Mouse (Mus musculus): ENCODE results near the gene Zbtb20.

Gene Zbtb20

DNA sequence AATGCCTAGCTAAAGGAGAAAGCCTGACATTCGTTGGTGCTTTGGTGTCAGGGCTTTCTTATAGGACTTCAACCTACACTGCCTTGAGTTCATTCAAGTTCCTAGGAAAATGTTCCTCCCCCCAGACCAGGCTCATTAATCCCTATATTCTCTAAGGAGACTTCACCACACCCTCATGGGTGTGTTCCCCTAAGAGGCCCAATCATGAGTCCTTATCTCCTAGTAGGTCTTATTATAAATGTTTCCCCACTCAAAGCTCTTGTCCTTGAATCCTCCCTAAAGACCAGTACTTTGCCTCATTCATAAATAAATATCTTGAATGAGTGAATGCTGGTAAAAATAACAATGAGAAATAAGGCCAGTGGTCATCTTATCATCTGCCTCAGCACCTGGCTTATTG is 772.0 kb downstream of the Zbtb20 start:
- no peak for DNase-seq (ENCODE audit: low spot score in 2 of 2)

DNA sequence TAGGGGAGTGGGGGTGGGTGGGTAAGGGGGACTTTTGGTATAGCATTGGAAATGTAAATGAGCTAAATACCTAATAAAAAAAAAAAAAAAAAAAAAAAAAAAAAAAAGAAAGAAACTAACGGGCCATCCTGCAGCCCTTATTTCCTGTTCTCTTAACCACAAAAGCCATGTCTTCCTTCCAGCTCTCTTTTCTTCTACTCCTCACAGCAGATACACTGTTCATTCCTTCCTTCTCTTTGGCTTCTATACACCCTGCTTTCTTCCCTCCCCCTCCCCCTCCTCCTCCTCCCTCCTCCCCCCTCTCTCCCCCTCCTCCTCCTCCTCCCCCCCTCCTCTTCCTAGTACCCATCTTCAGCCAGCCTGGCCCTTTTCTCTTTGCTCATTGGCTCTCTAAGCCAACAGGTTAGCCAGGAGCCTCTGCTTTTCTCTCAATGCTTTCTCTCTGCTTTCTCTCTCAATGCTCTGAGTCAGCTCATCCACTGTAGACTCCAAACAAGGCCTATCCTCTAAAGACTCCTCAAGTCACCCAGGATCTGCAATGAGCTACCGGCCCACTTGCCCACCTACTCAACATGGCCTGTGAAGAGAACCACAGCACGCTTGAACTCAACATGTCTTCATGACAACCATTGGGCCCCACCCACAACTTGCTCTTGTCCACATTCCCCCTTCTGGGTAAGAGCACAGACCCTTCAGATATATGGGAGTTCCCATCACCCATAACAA is 774.8 kb downstream of the Zbtb20 start:
- DNase-seq (ENCODE audit: low spot score in 2 of 2) = no peak

DNA sequence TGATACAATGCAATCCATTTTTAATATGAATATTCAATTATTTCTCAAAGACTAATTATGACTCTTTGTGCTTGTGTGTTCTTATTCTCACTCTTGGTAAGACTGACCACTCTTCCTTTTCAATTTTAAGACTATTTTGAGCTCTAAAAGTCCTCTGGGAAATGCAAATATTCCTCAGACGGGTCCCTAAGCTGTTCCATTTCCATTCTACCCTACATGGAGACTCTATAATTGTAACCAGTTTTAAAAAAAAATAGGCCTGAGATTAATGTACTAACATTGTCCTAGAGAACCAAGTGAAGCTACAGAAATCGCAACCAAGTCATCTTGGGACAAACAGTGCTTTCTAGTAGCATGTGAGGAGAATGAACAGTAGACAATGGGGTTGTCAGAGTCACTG is 777.6 kb downstream of the Zbtb20 start:
- DNase-seq (ENCODE audit: low spot score in 2 of 2) = no peak

DNA sequence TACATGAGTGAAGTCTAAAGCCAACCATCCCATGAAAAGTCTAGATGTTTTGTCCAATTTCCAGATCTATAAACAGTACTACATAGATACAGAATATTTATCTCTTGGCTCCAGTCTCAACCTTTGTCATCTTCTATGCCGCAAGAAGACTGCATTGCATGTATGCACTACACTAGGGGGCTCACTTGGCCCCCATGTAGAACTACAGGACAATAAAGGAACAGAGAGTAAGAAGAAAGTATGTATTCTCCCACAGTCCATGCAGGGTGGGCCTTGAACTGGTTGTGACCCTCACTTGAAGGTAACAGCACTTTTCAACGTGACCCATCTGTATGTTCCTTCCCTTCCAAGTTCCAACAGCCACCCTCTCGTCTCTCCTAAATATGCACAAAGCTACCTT is 778.6 kb downstream of the Zbtb20 start:
- DNase-seq (ENCODE audit: low spot score in 2 of 2) = no peak

DNA sequence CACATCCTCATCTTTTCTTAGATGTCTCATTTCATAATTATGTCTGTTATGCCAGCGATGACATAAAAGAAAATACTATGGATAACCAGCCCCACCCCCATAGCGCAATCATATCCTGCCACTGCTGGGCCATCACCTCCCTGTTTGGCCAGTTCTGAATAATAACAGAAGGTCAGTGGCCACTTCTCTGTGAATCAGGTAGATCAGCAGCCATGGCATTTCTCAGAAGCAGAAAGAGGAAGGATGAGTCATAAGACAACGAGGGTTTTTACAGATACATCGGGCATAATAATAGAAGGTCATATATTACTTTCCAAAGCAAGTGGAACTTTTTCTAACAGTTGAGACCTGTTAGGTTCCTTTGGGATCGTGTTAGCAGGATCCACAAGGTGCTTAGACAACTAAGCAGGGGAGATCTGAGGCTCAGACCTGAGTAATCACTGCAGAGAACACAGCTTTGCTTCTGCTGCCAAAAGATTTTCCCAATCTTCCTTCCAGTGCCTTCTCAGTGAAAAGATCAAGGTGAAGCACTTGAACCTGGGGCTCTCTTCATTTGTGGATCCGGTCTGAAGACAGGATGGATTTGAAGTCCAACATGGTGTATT is 779.6 kb downstream of the Zbtb20 start:
- DNase-seq (ENCODE audit: low spot score in 2 of 2) = no peak

DNA sequence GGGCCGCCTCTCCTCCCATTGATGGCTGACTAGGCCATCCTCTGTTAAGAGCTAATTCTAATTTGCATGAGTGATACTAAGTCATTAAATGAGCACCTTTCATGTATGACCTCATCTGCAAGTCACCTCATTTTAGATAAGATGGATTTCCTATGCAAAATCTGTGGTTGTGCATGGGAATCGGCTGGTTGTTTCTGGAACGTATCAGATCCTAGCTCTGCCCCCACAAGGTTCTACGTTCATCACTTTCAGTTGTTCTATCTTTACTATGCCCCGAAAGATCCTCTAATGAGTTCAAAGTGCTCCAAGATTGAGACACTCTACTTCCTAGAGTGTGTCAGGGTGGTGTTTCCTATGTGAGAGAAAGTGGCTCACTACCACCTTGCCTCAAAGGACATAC is 785.9 kb downstream of the Zbtb20 start:
- no peak for DNase-seq (ENCODE audit: low spot score in 2 of 2)

DNA sequence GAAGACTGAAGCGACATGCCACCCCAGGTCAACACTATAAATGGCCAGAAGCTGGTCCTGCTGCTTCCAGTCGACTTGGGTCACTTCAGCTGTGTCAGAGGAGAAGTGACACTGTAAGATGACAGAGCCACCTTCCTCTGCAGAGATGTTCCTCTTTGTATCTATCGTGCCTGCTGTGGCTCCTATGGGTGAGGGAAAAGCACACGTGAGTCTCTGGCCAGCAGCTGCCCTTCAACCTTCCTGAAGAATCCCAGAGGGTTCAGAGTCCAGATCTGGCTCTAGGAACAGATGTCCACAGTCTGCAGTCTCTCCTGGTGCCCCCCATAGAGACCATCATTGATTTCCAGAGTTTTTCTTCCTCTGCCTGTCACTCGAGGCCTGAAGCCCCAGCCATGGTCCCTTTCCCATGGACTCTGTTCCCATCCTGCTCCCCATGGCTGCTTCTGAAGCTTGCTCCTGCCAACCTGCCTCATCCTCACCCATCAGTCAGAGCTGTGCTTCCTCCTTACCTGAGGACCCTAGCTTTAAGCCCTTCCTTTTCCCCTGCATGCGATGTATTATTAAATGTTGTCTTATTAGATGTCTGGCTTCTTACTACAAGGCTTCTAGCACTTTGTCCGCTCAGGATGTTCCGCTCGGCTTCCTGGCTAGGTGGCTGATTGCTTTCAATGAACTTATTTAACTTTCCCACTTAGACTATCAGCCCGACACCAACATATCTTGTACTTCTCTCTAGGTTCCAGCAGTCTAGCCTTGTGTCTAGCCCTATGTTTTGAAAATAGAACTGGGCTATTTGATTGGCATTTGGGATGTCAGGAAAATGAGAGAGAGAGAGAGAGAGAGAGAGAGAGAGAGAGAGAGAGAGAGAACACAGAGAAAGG is 786.7 kb downstream of the Zbtb20 start:
- DNase-seq (ENCODE audit: low spot score in 2 of 2) = no peak

DNA sequence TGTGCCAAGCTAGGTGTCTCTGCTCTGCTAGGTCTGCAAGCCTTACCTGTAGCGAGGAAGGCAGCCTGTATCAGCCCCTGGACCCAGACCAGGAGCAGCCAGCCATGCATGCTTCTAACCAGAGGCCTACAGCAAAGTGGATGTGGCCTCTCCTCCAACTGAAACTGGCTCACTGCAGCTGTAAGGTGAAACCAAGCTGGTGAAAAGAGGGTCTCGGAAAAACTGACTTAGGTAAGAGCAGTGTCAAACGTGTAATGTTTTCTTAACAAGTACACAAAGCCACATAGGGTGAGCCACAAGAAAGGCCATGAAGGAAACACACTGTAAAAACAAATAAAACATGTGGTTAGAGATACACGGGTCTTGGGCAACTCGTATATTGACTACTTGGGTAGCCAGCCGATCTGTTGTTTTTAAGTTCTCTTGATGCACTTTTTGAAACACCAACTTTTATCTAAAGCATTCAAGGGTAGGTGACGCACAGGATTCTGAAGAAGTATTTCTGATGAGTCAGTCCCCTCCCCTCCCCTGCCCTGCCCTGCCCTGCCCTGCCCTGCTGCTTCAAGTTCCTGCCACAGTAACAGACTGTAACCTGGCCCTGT is 788.4 kb downstream of the Zbtb20 start, which contains the start of gene Tigit:
Tigit (minus strand) TSS at position 169 of the 602 bp plus-strand sequence.
- no peak for DNase-seq (ENCODE audit: low spot score in 2 of 2)

DNA sequence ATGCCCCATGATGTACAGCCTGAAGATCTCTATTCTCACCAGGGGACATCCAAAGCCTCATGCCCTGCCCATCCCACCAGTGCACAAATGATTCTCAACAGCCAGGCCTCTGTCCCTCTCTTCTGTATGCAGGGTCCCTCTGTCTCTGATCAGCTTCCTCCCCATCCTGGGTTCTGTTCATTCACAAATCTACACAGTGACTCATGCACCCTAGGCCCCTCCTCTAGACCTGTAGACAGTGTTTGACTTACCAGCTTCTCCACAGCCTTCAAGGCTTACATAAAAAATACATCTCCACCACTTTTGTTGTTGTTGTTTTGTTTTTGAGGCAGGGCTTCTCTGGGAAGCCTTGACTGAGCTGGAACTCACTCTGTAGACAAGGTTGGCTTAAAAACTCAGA is 789.2 kb downstream of the Zbtb20 start:
- DNase-seq (ENCODE audit: low spot score in 2 of 2) = no peak

DNA sequence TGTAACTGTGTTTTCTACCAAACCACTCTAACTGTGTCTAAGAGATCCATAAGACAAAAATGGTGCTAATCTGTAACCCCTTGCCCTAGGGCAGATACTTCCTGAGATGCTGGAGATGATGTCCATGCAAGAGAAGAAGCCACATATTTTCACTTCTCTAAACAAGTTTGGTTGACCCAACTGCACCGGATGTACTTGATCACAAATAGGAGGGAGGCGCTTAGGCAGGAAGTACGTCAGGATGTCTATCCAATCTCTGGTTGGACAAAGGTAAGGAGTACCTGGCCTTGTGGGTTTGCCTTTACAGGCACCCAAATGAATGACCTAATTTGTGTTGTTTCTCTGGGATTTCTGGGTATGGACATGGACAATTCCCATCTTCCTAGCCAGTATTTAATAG is 792.6 kb downstream of the Zbtb20 start:
- DNase-seq (ENCODE audit: low spot score in 2 of 2) = no peak

DNA sequence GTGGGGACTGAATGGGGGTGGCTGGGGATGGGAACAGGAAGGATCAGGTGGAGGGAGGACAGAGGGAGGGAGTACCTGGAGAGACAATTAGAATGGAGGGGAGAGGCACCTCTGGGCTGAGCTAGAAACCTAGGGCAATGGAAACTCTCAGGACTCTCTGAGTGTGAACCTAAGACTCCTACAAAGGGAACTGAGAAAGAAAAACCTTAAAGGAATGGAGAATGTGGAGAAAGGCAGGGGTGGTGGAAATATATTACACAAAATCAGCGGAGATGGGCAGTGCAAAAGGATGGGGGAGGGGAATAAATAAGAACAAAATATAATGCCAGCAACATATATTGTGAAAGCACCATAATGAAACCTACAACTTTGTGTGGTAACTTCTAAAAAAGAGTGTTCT is 796.3 kb downstream of the Zbtb20 start:
- DNase-seq (ENCODE audit: low spot score in 2 of 2) = no peak

DNA sequence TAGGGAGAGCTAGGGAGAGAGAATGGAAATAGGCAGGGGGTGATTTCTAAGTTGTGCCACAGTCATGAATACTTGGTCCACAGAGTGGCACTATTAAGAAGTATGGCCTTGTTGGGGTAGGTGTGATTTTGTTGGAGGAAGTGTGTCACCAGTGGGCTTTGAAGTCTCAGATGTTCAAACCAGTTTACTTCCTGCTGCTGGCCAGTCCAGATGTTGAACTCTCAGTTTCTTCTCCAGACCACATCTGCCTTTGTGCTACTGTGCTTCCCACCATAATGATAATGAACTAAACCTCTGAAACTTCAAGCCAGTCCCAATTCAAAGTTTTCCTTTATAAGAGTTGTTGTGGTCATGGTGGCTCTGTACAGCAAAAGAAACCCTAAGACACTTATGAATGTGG is 797.0 kb downstream of the Zbtb20 start:
- DNase-seq (ENCODE audit: low spot score in 2 of 2) = no peak

DNA sequence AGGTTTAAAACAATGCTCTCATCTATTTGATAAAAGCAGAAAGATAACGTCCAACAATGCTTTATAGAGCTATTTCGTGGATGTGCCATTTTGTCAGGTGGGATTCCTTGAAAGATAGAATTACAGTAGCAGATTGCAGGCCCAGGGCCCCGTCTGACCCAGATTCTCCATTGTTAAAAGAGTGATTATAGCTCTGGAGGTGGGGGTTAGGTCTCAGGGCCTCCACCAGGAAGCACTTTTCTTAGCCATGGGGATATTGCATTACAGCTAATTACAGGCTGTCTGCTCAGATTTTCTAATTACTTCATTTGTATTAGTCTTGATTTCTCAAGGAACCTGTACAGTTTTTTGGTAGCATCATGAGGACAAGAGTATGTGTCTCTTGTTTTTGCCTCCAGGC is 798.7 kb downstream of the Zbtb20 start:
- no peak for DNase-seq (ENCODE audit: low spot score in 2 of 2)

DNA sequence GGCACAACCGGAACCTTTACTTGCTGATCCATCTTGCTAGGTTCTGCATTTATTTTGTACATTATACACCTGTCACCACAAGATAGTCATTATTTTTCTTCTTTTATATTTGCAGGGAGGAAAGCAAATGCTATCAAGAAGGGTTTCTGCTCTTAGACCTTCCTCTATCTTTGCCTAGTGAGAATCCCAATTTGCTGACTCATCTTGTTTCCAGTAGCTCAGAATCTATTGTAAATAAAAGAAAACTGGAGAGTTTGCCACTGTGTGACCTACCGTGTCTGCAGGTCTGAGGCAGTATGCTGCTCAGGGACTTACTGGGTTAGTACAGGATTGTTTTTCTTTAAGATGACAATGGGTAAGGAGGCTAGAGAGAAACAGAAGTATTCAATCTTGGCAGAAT is 812.3 kb downstream of the Zbtb20 start:
- no peak for DNase-seq (ENCODE audit: low spot score in 2 of 2)

DNA sequence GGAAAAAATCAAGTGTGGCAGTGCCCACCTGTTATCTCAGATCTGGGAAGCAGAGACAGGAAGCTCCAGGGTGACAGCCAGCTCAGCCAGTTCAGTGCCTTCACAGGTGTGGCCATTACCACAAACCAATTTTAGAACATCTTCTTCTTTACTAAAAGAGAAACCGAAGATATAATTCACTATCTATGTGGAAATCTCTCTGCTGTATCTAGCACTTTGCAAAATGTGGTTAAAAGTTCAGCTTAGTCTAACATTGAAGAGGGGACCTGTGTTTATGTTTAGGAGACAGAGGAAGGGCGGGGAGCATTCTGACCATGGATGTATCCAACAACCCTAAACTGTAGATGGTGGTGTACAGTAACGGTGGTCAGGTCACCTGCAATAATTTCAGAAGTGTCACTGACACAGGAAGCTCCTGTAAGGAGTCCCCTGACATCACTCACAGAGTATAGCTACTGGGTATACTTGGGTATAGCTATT is 814.6 kb downstream of the Zbtb20 start:
- DNase-seq (ENCODE audit: low spot score in 2 of 2) = no peak

DNA sequence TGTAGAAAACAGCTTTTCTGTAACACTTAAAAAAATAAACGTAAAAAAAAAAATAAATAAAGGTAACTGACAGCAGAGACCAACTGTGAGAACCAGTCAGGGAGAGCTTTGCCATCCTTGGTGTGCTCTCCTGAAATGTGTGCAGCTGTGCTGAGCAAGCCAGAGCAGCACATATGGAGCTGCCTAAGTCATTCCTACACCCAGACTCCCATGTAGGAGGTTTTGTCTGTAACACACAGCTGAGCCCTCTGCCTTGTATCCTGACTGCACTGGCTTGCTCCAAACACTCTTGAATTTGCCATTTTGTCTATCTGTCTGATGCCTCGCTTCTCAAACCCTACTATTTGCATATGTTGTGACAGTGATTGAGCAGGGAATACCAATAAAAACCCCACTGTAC is 815.2 kb downstream of the Zbtb20 start:
- DNase-seq (ENCODE audit: low spot score in 2 of 2) = no peak

DNA sequence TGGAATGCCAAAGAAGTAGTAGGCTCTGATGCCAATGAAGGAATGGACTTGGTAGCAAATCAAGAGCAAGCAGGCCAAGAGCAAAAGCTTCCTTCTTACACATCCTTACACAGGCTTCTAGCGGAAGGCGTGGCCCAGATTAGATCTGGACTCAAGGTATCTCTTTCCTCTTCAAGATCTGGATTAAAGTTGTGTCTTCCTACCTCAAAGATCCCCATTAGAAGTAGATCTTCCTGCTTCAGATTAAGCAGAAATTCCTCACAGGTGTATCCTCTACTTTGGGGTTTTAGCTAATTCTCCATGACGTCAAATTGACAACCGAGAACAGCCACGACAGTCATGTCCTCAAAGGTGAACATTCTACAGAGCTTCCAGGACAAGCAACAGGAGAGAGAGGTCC is 816.1 kb downstream of the Zbtb20 start:
- no peak for DNase-seq (ENCODE audit: low spot score in 2 of 2)

All from spleen, postnatal 10 days (tissue).